8 mouse cellular contexts compared by ENCODE assay signal in the genomic region with DNA sequence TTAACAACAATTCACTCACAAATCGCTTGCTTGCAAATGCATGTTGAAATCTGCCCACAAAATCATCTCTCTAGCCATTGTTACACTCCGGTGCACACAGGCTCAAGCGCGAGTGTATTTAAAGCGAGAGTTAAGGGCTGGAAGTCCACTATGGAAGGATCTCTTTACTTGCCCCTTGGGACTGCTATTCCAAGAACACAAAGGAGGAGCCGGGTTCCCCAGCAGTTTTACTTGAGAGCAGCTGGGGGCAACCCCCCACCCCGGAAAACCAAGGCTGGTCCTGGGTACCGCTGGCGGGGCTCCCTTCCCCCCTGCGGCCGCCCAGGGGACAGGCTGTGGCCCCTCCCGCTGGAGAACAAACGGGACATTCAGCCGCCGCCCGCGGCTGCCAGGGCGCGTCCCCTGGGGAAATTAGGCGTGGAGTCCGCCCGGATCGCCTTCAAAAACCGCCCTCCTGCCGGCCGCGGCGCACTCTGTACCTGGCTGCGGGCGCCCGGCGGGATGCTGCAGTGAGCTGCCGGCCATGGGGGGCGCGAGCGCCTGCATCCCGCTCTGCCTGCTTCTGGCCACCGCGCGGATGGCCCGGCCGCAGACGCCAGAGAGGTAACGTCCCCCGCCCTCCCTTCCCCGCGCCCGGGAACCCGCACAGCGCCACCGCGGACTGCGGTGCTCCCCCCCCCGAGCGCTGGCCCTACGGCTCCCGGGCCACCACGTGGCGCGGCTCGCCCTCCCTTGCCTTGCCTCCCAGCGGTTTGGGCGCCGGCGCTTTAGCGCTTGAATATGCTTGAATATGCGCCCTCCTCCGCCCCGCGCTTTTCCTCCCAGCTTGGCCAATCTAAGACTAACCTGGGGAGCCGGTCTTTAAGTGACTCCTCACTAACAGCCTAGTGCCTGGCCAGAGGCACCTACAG. TPM values are rescaled to one million over a fixed set of nuclear protein-coding genes. Genes with fewer than 3 reads are reported as not detected.
DNase-seq lines count a peak whose midpoint lies in the region; ATAC-seq lines count a peak whose summit lies in the region.

Pcolce2 (plus strand) TSS at position 331 of the 911 bp plus-strand sequence.

- no peaks in the 10 kb centered on the region for H3K36me3 ChIP-seq in hindbrain, embryonic 12.5 days
- H3K36me3 ChIP-seq in stomach, embryonic 15.5 days: no peaks in the 10 kb centered on the region

- DNase-seq in CD4-positive, CD25-positive, alpha-beta regulatory T cell, adult 2 months (ENCODE audit: low read depth, low spot score): peak; percentile 2
- peak; percentile 18 for DNase-seq in cerebellum, adult 8-10 months
- DNase-seq in gastrocnemius, adult 18-20 months (ENCODE audit: low spot score): peak; percentile 43
- peak; percentile 12 to 21 for DNase-seq in layer of hippocampus, postnatal 25 days (ENCODE audit: extremely low spot score in 1 of 2, low spot score in 1 of 2)
- DNase-seq in mesoderm, embryonic 11.5 days (ENCODE audit: low read depth, low spot score): peak; percentile 63

- no peaks in the 10 kb centered on the region; the same call in 1 of the 2 replicates for H3K4me1 ChIP-seq in hindbrain, embryonic 12.5 days
- 0 out of 2 replicates have a peak, but pooled peaks cover 8% of the 10 kb centered on the region for H3K4me1 ChIP-seq in stomach, embryonic 15.5 days

- peak within 1 kb of the TSS; percentile 62 for H3K4me3 ChIP-seq in hindbrain, embryonic 12.5 days
- peak within 1 kb of the TSS; percentile 49 for H3K4me3 ChIP-seq in stomach, embryonic 15.5 days (replicated peaks)

- WGBS in hindbrain, embryonic 12.5 days: 0% methylated on average over 60 of the region's 71 CpGs
- WGBS in stomach, embryonic 15.5 days: under 1% methylated on average over 44 of the region's 71 CpGs

- H3K27me3 ChIP-seq in hindbrain, embryonic 12.5 days: peaks cover 18% of the 10 kb centered on the region
- peaks cover 23% of the 10 kb centered on the region for H3K27me3 ChIP-seq in stomach, embryonic 15.5 days (replicated peaks)

- peak within 1 kb of the TSS; percentile 36; the same call in 1 of the 2 replicates for H3K27ac ChIP-seq in hindbrain, embryonic 12.5 days
- no peak within 1 kb of the TSS for H3K27ac ChIP-seq in stomach, embryonic 15.5 days

- H3K4me2 ChIP-seq in hindbrain, embryonic 12.5 days (replicated peaks): peak within 1 kb of the TSS; percentile 87
- peak within 1 kb of the TSS; percentile 98 for H3K4me2 ChIP-seq in stomach, embryonic 15.5 days

- peak within 1 kb of the TSS; percentile 69 for H3K9ac ChIP-seq in hindbrain, embryonic 12.5 days
- peak within 1 kb of the TSS; percentile 29; the same call in 1 of the 2 replicates for H3K9ac ChIP-seq in stomach, embryonic 15.5 days

- ATAC-seq in CD4-positive, CD25-positive, alpha-beta regulatory T cell, adult 4 months: no peak
- ATAC-seq in hindbrain, embryonic 12.5 days (ENCODE audit: low FRiP score): peak; percentile 95
- ATAC-seq in stomach, embryonic 15.5 days (ENCODE audit: insufficient read depth, low FRiP score, low read depth): peak; percentile 56

- H3K9me3 ChIP-seq in hindbrain, embryonic 12.5 days (replicated peaks): no peaks in the 10 kb centered on the region
- no peaks in the 10 kb centered on the region for H3K9me3 ChIP-seq in stomach, embryonic 15.5 days

RNA-seq across cellular contexts. Expression of gene Pcolce2, which starts in this region (rescaled TPM):
- polyA plus RNA-seq in CD4-positive, CD25-positive, alpha-beta regulatory T cell, adult 4 months (2017; shearing (Covaris generic)): under 1 TPM in 1 of 2 experiments, not detected in 1; 0.32 TPM
- total RNA-seq in gastrocnemius, adult 18-20 months (2021): 10 to 100 TPM in 1 of 2 experiments, 1 to 10 TPM in 1; 7.6 to 10.6 TPM
- 2.6 and 4.7 TPM in 2 replicates for polyA plus RNA-seq in hindbrain, embryonic 12.5 days (2016; fragmentation: Nextera tagmentation; extraction: Ambion mirVana)
- 1 to 10 TPM; 1.7 to 1.9 TPM for total RNA-seq in layer of hippocampus, postnatal 25 days (2021)
- polyA plus RNA-seq in stomach, embryonic 15.5 days (2015; fragmentation: Nextera tagmentation; extraction: Ambion mirVana): 0.36 and 1.3 TPM in 2 replicates

Comparison
In these comparisons a context has a peak if more than half of its experiments do, and no peak if none do; other contexts are left out.
1. DNase-seq: peak in every context shown above with its lines; median percentile 63 in mesoderm, embryonic 11.5 days; 43 in gastrocnemius, adult 18-20 months; 18 in cerebellum, adult 8-10 months; 16 in layer of hippocampus, postnatal 25 days; 2 in CD4-positive, CD25-positive, alpha-beta regulatory T cell, adult 2 months.